ENCODE assay signal across 9 mouse cellular contexts in genomic region chr19:61199836-61200235, GRCm38 (mm10). TPM values are rescaled to one million over a fixed set of nuclear protein-coding genes. Genes with fewer than 3 reads are reported as not detected.
DNase-seq lines count a peak whose midpoint lies in the region; ATAC-seq and TF ChIP-seq lines count a peak whose summit lies in the region.
"Had no signal": no experiment of that assay in that cellular context is flagged by ENCODE, and none has a peak within 500 bp of the region (broad histone marks: within the 10 kb centered on the region; RNA-seq: fewer than 3 reads in every experiment).

No protein-coding gene starts in this region.

- peak in 1 of 2 experiments; percentile 35 for DNase-seq in cerebellum, adult 2 months
- DNase-seq in cerebellum, adult 9-11 months: no peak
- DNase-seq in layer of hippocampus, postnatal 36 days: peak; percentile 24 to 26
- DNase-seq in layer of hippocampus, adult 8-10 months (ENCODE audit: low spot score in 2 of 2): no peak
- peak; percentile 7 for DNase-seq in ES-E14 (ENCODE audit: low read depth, low spot score)
- peak; percentile 9 for DNase-seq in embryonic facial prominence, embryonic 14.5 days (ENCODE audit: low spot score)
- DNase-seq in lung, postnatal 14 days: peak; percentile 20
- DNase-seq in gastrocnemius, postnatal 25 days: no peak

- no peaks in the 10 kb centered on the region for H3K9me3 ChIP-seq in ES-E14 (ENCODE audit: control insufficient read depth, insufficient read depth, low read depth, low read length)
- no peaks in the 10 kb centered on the region for H3K9me3 ChIP-seq in embryonic facial prominence, embryonic 14.5 days (ENCODE audit: control insufficient read depth, low read length)
- H3K9me3 ChIP-seq: liver, embryonic 15.5 days had no signal

- no peak for TF ChIP-seq CTCF in cerebellum, adult 2 months (IDR thresholded peaks at IDR 0.05; ENCODE audit: borderline replicate concordance, insufficient read depth, low read depth, low read length)

- no peak for TF ChIP-seq POLR2A in cerebellum, adult 2 months (IDR thresholded peaks at IDR 0.05; ENCODE audit: borderline replicate concordance, insufficient read depth, low read length)

- 14% methylated on average over 10 of the region's 10 CpGs for WGBS in cerebellum, adult 2 months
- WGBS in embryonic facial prominence, embryonic 14.5 days: 14% methylated on average over 10 of the region's 10 CpGs

- H3K9ac ChIP-seq in ES-E14 (ENCODE audit: insufficient read depth, low read depth, low read length, poor library complexity, severe bottlenecking): no peak overlapping the region
- no peak overlapping the region for H3K9ac ChIP-seq in embryonic facial prominence, embryonic 14.5 days (ENCODE audit: low read depth, low read length)
- H3K9ac ChIP-seq: liver, embryonic 15.5 days had no signal

- no peaks in the 10 kb centered on the region for H3K27me3 ChIP-seq in cerebellum, adult 2 months (ENCODE audit: control insufficient read depth, insufficient read depth, low read length)
- H3K27me3 ChIP-seq in embryonic facial prominence, embryonic 14.5 days (replicated peaks; ENCODE audit: control insufficient read depth, insufficient read depth, low read length): no peaks in the 10 kb centered on the region
- H3K27me3 ChIP-seq: liver, embryonic 15.5 days had no signal

- H3K4me3 ChIP-seq in cerebellum, adult 2 months (replicated peaks; ENCODE audit: insufficient read depth, low read depth, low read length): peak overlapping the region; percentile 73
- no peak overlapping the region for H3K4me3 ChIP-seq in ES-E14 (ENCODE audit: insufficient read depth in 1 of 2, low read depth in 1 of 2, low read length in 2 of 2, poor library complexity in 1 of 2, severe bottlenecking in 1 of 2)
- H3K4me3 ChIP-seq in embryonic facial prominence, embryonic 14.5 days (ENCODE audit: low read depth, low read length): no peak overlapping the region
- H3K4me3 ChIP-seq: liver, embryonic 15.5 days had no signal

- in situ Hi-C loops in ES-E14 (cut with MboI; ENCODE audit: low sequenced_read_pairs in 2 of 2, unreplicated experiment in 2 of 2): no loop called here

- H3K36me3 ChIP-seq in ES-E14 (ENCODE audit: control insufficient read depth, insufficient read depth, low read length, poor library complexity, severe bottlenecking): no peaks in the 10 kb centered on the region
- no peaks in the 10 kb centered on the region for H3K36me3 ChIP-seq in embryonic facial prominence, embryonic 14.5 days (ENCODE audit: control insufficient read depth, insufficient read depth, low read length)
- H3K36me3 ChIP-seq: liver, embryonic 15.5 days had no signal

- no peaks in the 10 kb centered on the region for H3K4me1 ChIP-seq in cerebellum, adult 2 months (ENCODE audit: control insufficient read depth, insufficient read depth, low read length)
- H3K4me1 ChIP-seq in ES-E14 (ENCODE audit: control insufficient read depth in 2 of 2, insufficient read depth in 2 of 2, low read length in 2 of 2, poor library complexity in 1 of 2): no peaks in the 10 kb centered on the region
- no peaks in the 10 kb centered on the region for H3K4me1 ChIP-seq in embryonic facial prominence, embryonic 14.5 days (ENCODE audit: control insufficient read depth, insufficient read depth, low read length)
- H3K4me1 ChIP-seq: liver, embryonic 15.5 days had no signal

- no peak overlapping the region for H3K27ac ChIP-seq in cerebellum, adult 2 months (ENCODE audit: insufficient read depth, low read length)
- H3K27ac ChIP-seq in ES-E14 (ENCODE audit: insufficient read depth, low read depth, low read length, poor library complexity, severe bottlenecking): no peak overlapping the region
- H3K27ac ChIP-seq in embryonic facial prominence, embryonic 14.5 days (replicated peaks; ENCODE audit: low read depth, low read length): no peak overlapping the region
- H3K27ac ChIP-seq: liver, embryonic 15.5 days had no signal

- no peak for ATAC-seq in embryonic facial prominence, embryonic 14.5 days (ENCODE audit: low read depth)

- no peak overlapping the region for H3K4me2 ChIP-seq in embryonic facial prominence, embryonic 14.5 days (ENCODE audit: low read depth, low read length)
- H3K4me2 ChIP-seq: liver, embryonic 15.5 days had no signal

TF ChIP-seq in ES-E14, 5 proteins besides CTCF, POLR2A, EP300 and RAD21:
- no peak for TF ChIP-seq ZC3H11A (IDR thresholded peaks at IDR 0.05; ENCODE audit: borderline replicate concordance, low read depth, low read length)
- no peak for TF ChIP-seq CHD2 (IDR thresholded peaks at IDR 0.05; ENCODE audit: low read depth, low read length)
- no peak for TF ChIP-seq MAFK (IDR thresholded peaks at IDR 0.05; ENCODE audit: insufficient read depth, low read depth, low read length)
- no peak for TF ChIP-seq HCFC1 (IDR thresholded peaks at IDR 0.05; ENCODE audit: borderline replicate concordance, insufficient read depth, low read length)
- no peak for TF ChIP-seq ZNF384 (IDR thresholded peaks at IDR 0.05; ENCODE audit: low read depth, low read length)

RNA-seq across cellular contexts. Expression of gene Gm6020, which starts 16.1 kb away (rescaled TPM):
- not detected in 2 replicates for polyA plus RNA-seq in cerebellum, adult 2 months (2012; rRNA removed)
- total RNA-seq in layer of hippocampus, postnatal 36 days (2021): not detected
- not detected for total RNA-seq in layer of hippocampus, adult 8-10 months (2022)
- not detected in 2 replicates for total RNA-seq in ES-E14 (2012; rRNA removed)
- not detected in 2 replicates for polyA plus RNA-seq in embryonic facial prominence, embryonic 14.5 days (2014; fragmentation: Nextera tagmentation; extraction: Ambion mirVana)
- total RNA-seq in gastrocnemius, postnatal 25 days (2021): not detected
- polyA plus RNA-seq: liver, embryonic 15.5 days had no signal

RNA-seq across cellular contexts. Expression of gene Gm7102, which starts 23.7 kb away (rescaled TPM):
- 0.07 TPM in 1 of 2 replicates, not detected in the other for polyA plus RNA-seq in cerebellum, adult 2 months (2012; rRNA removed)
- not detected for total RNA-seq in layer of hippocampus, postnatal 36 days (2021)
- total RNA-seq in layer of hippocampus, adult 8-10 months (2022): not detected
- total RNA-seq in ES-E14 (2012; rRNA removed): 0.58 and 0.71 TPM in 2 replicates
- polyA plus RNA-seq in embryonic facial prominence, embryonic 14.5 days (2014; fragmentation: Nextera tagmentation; extraction: Ambion mirVana): 0.18 and 0.19 TPM in 2 replicates
- total RNA-seq in gastrocnemius, postnatal 25 days (2021): not detected
- polyA plus RNA-seq: liver, embryonic 15.5 days had no signal

RNA-seq across cellular contexts. Expression of gene Csf2ra, which starts 28.4 kb away (rescaled TPM):
- 94.3 and 103 TPM in 2 replicates for polyA plus RNA-seq in cerebellum, adult 2 months (2012; rRNA removed)
- 10 to 100 TPM; 38.3 to 38.6 TPM for total RNA-seq in layer of hippocampus, postnatal 36 days (2021)
- total RNA-seq in layer of hippocampus, adult 8-10 months (2022): 10 to 100 TPM; 38.8 to 50.3 (median 43.9) TPM
- total RNA-seq in ES-E14 (2012; rRNA removed): 17.3 and 32.8 TPM in 2 replicates
- polyA plus RNA-seq in embryonic facial prominence, embryonic 14.5 days (2014; fragmentation: Nextera tagmentation; extraction: Ambion mirVana): 17.5 and 22.1 TPM in 2 replicates
- total RNA-seq in gastrocnemius, postnatal 25 days (2021): 1 to 10 TPM; 1.3 to 2.1 TPM

RNA-seq across cellular contexts. Expression of gene Zfp950, which starts 59.2 kb away (rescaled TPM):
- 28.6 and 29.8 TPM in 2 replicates for polyA plus RNA-seq in cerebellum, adult 2 months (2012; rRNA removed)
- 10 to 100 TPM; 54.5 to 58.5 TPM for total RNA-seq in layer of hippocampus, postnatal 36 days (2021)
- 10 to 100 TPM; 40.1 to 64.3 (median 47.5) TPM for total RNA-seq in layer of hippocampus, adult 8-10 months (2022)
- 11.1 and 16.9 TPM in 2 replicates for total RNA-seq in ES-E14 (2012; rRNA removed)
- polyA plus RNA-seq in embryonic facial prominence, embryonic 14.5 days (2014; fragmentation: Nextera tagmentation; extraction: Ambion mirVana): 39.0 and 39.8 TPM in 2 replicates
- 1 to 10 TPM; 7.0 to 8.5 TPM for total RNA-seq in gastrocnemius, postnatal 25 days (2021)

Comparison
In these comparisons a context has a peak if more than half of its experiments do, and no peak if none do; other contexts are left out.
1. DNase-seq: peak in layer of hippocampus, postnatal 36 days (2 of 2), ES-E14 (single experiment), embryonic facial prominence, embryonic 14.5 days (single experiment) and lung, postnatal 14 days (single experiment); none in cerebellum, adult 9-11 months (single experiment), layer of hippocampus, adult 8-10 months (0 of 2) and gastrocnemius, postnatal 25 days (single experiment).